Mouse (Mus musculus) heart, embryonic 14.5 days (tissue): ENCODE results near the gene Filip1l. TPM values are rescaled to one million over a fixed set of nuclear protein-coding genes. Genes with fewer than 3 reads are reported as not detected.

Source experiments
- ATAC-seq: fragments of 200-750 bp; cut with Nextera tagmentation; 2 replicates; pipeline ENCODE4 v1.8.0; 2017; ENCODE audit warnings: low read depth, moderate TSS enrichment; ENCODE audit not compliant: insufficient number of reproducible peaks, insufficient read depth, low FRiP score
- H3K27ac ChIP-seq, 2 experiments: fragments of 200-500 bp in 1 of 2; fragments of 300-500 bp in 1 of 2; sonication (generic) in 1 of 2; replicated peaks in 1 of 2; 2 replicates each; pipeline ENCODE4 v1.5.1; 2012 to 2014; ENCODE audit warnings: low read depth in 2 of 2, low read length in 2 of 2, control low read depth in 1 of 2, mild to moderate bottlenecking in 1 of 2, mixed read lengths in 1 of 2; ENCODE audit not compliant: control insufficient read depth in 1 of 2, insufficient read depth in 1 of 2
- H3K27me3 ChIP-seq: fragments of 300-500 bp; sonication (generic); 2 replicates; pipeline ENCODE4 v1.6.1; 2014; ENCODE audit warnings: mild to moderate bottlenecking, low read length, control low read depth; ENCODE audit not compliant: control insufficient read depth, insufficient read depth
- H3K36me3 ChIP-seq: fragments of 300-500 bp; sonication (generic); 2 replicates; pipeline ENCODE4 v1.6.1; 2014; ENCODE audit warnings: mild to moderate bottlenecking, control low read depth, low read length, mixed read lengths; ENCODE audit not compliant: control insufficient read depth, insufficient read depth
- H3K4me1 ChIP-seq, 2 experiments: fragments of 200-500 bp in 1 of 2; fragments of 300-500 bp in 1 of 2; sonication (generic) in 1 of 2; 2 replicates each; pipeline ENCODE4 v1.6.1; 2012 to 2014; ENCODE audit warnings: low read length in 2 of 2, control low read depth in 1 of 2, mixed read lengths in 1 of 2; ENCODE audit not compliant: control insufficient read depth in 2 of 2, insufficient read depth in 2 of 2
- H3K4me2 ChIP-seq: fragments of 300-500 bp; sonication (generic); 2 replicates; pipeline ENCODE4 v1.6.1; 2014; ENCODE audit warnings: mild to moderate bottlenecking, low read length
- H3K4me3 ChIP-seq, 2 experiments: fragments of 200-500 bp in 1 of 2; fragments of 300-500 bp in 1 of 2; sonication (generic) in 1 of 2; 2 replicates each; pipeline ENCODE4 v1.5.1; 2012 to 2014; ENCODE audit warnings: low read length in 2 of 2, mild to moderate bottlenecking in 2 of 2, control low read depth in 1 of 2, low read depth in 1 of 2, moderate library complexity in 1 of 2; ENCODE audit not compliant: control insufficient read depth in 1 of 2, insufficient read depth in 1 of 2
- H3K9ac ChIP-seq: fragments of 300-500 bp; sonication (generic); 2 replicates; pipeline ENCODE4 v1.6.1; 2014; ENCODE audit warnings: mild to moderate bottlenecking, low read length
- H3K9me3 ChIP-seq: fragments of 300-500 bp; sonication (generic); 2 replicates; pipeline ENCODE4 v1.6.1; 2016; ENCODE audit warnings: low read length, control low read depth; ENCODE audit not compliant: control insufficient read depth
- WGBS: fragments of 180-500 bp; shearing (Covaris S2); extraction: QIAGEN DNeasy Blood & Tissue Kit; methylation state at CpG from one replicate; pipeline ENCODE4 v1.1.7; 2014; 5-methylcytosine and 5-hydroxymethylcytosine counted together
- polyA plus RNA-seq: library from polyadenylated mRNA; unstranded; fragments of >200 nt; fragmentation: Nextera tagmentation; extraction: Ambion mirVana; gene quantifications from 2 replicates; pipeline ENCODE4 v1.2.1, GENCODE M21; 2014

Filip1l gene
- polyA plus RNA-seq, 1 experiment from 2014 or later, result 27.7 TPM

- H3K27me3 ChIP-seq, result no peaks in the 10 kb centered on the region
- H3K4me3 ChIP-seq, result no peak overlapping the region
- H3K4me1 ChIP-seq, result peaks cover 7 to 35% of the 10 kb centered on the region in 2 experiments
- 87% methylated on average over 6 of the region's 6 CpGs for WGBS
- H3K27ac ChIP-seq, result 0 out of 4 replicates have a peak overlapping the region, but pooled peaks of 1 of the 2 experiments have one; percentile 9
- H3K36me3 ChIP-seq, result peaks cover 23% of the 10 kb centered on the region; the same call in 1 of the 2 replicates
- no peak overlapping the region for H3K4me2 ChIP-seq
- no peak overlapping the region for H3K9ac ChIP-seq
- H3K9me3 ChIP-seq, result no peaks in the 10 kb centered on the region
- no peak for ATAC-seq
Measured at GRCm38 (mm10) chr16:57554886-57555400, 202.1 kb downstream of the Filip1l start.

GRCm38 (mm10) chr16:57555667-57556066, 202.8 kb downstream of the Filip1l start:
- Histone ChIP-seq H3K36me3 (peaks cover 23% of the 10 kb centered on the region; the same call in 1 of the 2 replicates), H3K4me3 (no peak overlapping the region), H3K4me1 (peaks cover 7 to 34% of the 10 kb centered on the region in 2 experiments), H3K4me2 (no peak overlapping the region), H3K27me3 (no peaks in the 10 kb centered on the region), H3K9me3 (no peaks in the 10 kb centered on the region), H3K27ac (no peak overlapping the region), H3K9ac (no peak overlapping the region)
- ATAC-seq, result no peak
- 81% methylated on average over 4 of the region's 4 CpGs for WGBS

GRCm38 (mm10) chr16:57556244-57556643, 203.4 kb downstream of the Filip1l start:
- H3K4me2 ChIP-seq, result no peak overlapping the region
- H3K9ac ChIP-seq, result no peak overlapping the region
- peaks cover 23% of the 10 kb centered on the region; the same call in 1 of the 2 replicates for H3K36me3 ChIP-seq
- WGBS, result 54% methylated on average over 2 of the region's 2 CpGs
- H3K4me3 ChIP-seq, result no peak overlapping the region
- H3K9me3 ChIP-seq, result no peaks in the 10 kb centered on the region
- no peak for ATAC-seq
- peaks cover 7 to 31% of the 10 kb centered on the region in 2 experiments for H3K4me1 ChIP-seq
- no peak overlapping the region for H3K27ac ChIP-seq
- no peaks in the 10 kb centered on the region for H3K27me3 ChIP-seq

- Histone ChIP-seq H3K27me3 (no peaks in the 10 kb centered on the region), H3K9ac (no peak overlapping the region), H3K4me2 (no peak overlapping the region), H3K4me1 (peaks cover 7 to 26% of the 10 kb centered on the region in 2 experiments), H3K4me3 (no peak overlapping the region), H3K9me3 (no peaks in the 10 kb centered on the region), H3K27ac (no peak overlapping the region), H3K36me3 (peaks cover 19% of the 10 kb centered on the region; the same call in 1 of the 2 replicates)
- no peak for ATAC-seq
- WGBS, result 96% methylated on average over 3 of the region's 3 CpGs
Measured at GRCm38 (mm10) chr16:57558258-57558657, 205.4 kb downstream of the Filip1l start.

- peaks cover 7 to 28% of the 10 kb centered on the region in 2 experiments for H3K4me1 ChIP-seq
- H3K36me3 ChIP-seq, result peaks cover 15% of the 10 kb centered on the region; the same call in 1 of the 2 replicates
- no peak overlapping the region for H3K4me3 ChIP-seq
- H3K9me3 ChIP-seq, result no peaks in the 10 kb centered on the region
- no peak overlapping the region for H3K27ac ChIP-seq
- WGBS, result 73% methylated on average over 1 of the region's 1 CpGs
- no peaks in the 10 kb centered on the region for H3K27me3 ChIP-seq
- no peak for ATAC-seq
- H3K9ac ChIP-seq, result no peak overlapping the region
- H3K4me2 ChIP-seq, result no peak overlapping the region
Measured at GRCm38 (mm10) chr16:57560185-57560584, 207.3 kb downstream of the Filip1l start.

GRCm38 (mm10) chr16:57563453-57563852, 210.6 kb downstream of the Filip1l start:
- peak; percentile 77; the same call in 1 of the 2 replicates for ATAC-seq
- no peaks in the 10 kb centered on the region for H3K27me3 ChIP-seq
- H3K4me2 ChIP-seq, result no peak overlapping the region
- WGBS, result 20% methylated on average over 3 of the region's 3 CpGs
- H3K4me1 ChIP-seq, result peaks cover 7 to 24% of the 10 kb centered on the region in 2 experiments
- no peaks in the 10 kb centered on the region for H3K9me3 ChIP-seq
- H3K9ac ChIP-seq, result no peak overlapping the region
- H3K4me3 ChIP-seq, result no peak overlapping the region
- H3K27ac ChIP-seq, result peak overlapping the region in 1 of 2 experiments; percentile 61; a peak in 2 of 4 replicates
- peaks cover 22% of the 10 kb centered on the region; the same call in 1 of the 2 replicates for H3K36me3 ChIP-seq

- H3K9ac ChIP-seq, result no peak overlapping the region
- H3K27ac ChIP-seq, result 0 out of 4 replicates have a peak overlapping the region, but pooled peaks of 1 of the 2 experiments have one; percentile 16
- H3K4me2 ChIP-seq, result no peak overlapping the region
- no peaks in the 10 kb centered on the region for H3K27me3 ChIP-seq
- no peak for ATAC-seq
- no peaks in the 10 kb centered on the region for H3K9me3 ChIP-seq
- peaks cover 7 to 24% of the 10 kb centered on the region in 2 experiments for H3K4me1 ChIP-seq
- 54% methylated on average over 1 of the region's 1 CpGs for WGBS
- H3K36me3 ChIP-seq, result peaks cover 25% of the 10 kb centered on the region
- no peak overlapping the region for H3K4me3 ChIP-seq
Measured at GRCm38 (mm10) chr16:57564807-57565206, 211.9 kb downstream of the Filip1l start.
